In the genomic region with DNA sequence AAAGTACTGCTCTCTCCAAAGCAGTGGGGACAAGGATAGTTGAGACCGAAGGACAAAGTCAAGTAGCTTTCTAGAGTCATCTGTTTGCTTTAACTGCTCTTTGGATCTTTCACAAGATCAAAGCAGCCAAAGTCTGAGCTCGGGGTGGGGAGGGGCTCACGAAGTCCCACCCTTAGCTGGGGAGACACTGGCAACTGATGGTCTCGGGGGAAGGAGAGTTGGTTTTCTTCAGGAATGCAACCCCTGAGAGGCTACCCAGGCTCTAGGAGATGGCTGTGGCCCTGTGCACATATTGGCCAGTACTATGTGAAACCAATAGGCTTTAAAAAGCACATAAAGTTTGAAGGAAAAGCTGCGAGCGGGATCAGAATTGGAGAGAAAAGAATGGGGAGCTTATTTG, we compare ENCODE assay signal across 35 mouse cellular contexts.
"Had no signal": no experiment of that assay in that cellular context is flagged by ENCODE, and none has a peak within 500 bp of the region (broad histone marks: within the 10 kb centered on the region; RNA-seq: fewer than 3 reads in every experiment).

No protein-coding gene starts in this region.

- H3K27me3 ChIP-seq: heart, embryonic 12.5 days; heart, embryonic 13.5 days; heart, embryonic 15.5 days; hindbrain, embryonic 12.5 days; hindbrain, embryonic 13.5 days; hindbrain, embryonic 15.5 days; intestine, embryonic 15.5 days; kidney, embryonic 15.5 days had no signal

- H3K4me2 ChIP-seq: heart, embryonic 11.5 days; heart, embryonic 12.5 days; heart, embryonic 13.5 days; heart, embryonic 15.5 days; hindbrain, embryonic 12.5 days; hindbrain, embryonic 13.5 days; hindbrain, embryonic 14.5 days; hindbrain, embryonic 15.5 days; intestine, embryonic 15.5 days; kidney, embryonic 15.5 days had no signal

- DNase-seq: heart, postnatal 10 days; heart, postnatal 14 days; heart, postnatal 36 days; heart, postnatal 4 days; kidney, adult 11 months; kidney, adult 18-20 months; kidney, adult 2 months; kidney, adult 8-10 months; kidney, adult 9 months; kidney, postnatal 10 days; kidney, postnatal 14 days; kidney, postnatal 25 days; kidney, postnatal 36 days; kidney, postnatal 4 days; layer of hippocampus, adult 9-11 months; layer of hippocampus, postnatal 36 days had no signal

- H3K27ac ChIP-seq: heart, embryonic 10.5 days; heart, embryonic 13.5 days; heart, embryonic 15.5 days; hindbrain, embryonic 10.5 days; hindbrain, embryonic 12.5 days; hindbrain, embryonic 13.5 days; hindbrain, embryonic 14.5 days; hindbrain, embryonic 15.5 days; hindbrain, postnatal 0 days; intestine, embryonic 15.5 days; kidney, embryonic 15.5 days; kidney, postnatal 0 days; layer of hippocampus, adult 2 months had no signal

- ATAC-seq: hindbrain, embryonic 16.5 days; hindbrain, postnatal 0 days; inflammation-experienced regulatory T-cells, adult 6 months; intestine, embryonic 15.5 days; intestine, embryonic 16.5 days; intestine, postnatal 0 days had no signal

- H3K4me3 ChIP-seq: heart, embryonic 10.5 days; heart, embryonic 12.5 days; heart, embryonic 13.5 days; heart, embryonic 15.5 days; hindbrain, embryonic 10.5 days; hindbrain, embryonic 12.5 days; hindbrain, embryonic 13.5 days; hindbrain, embryonic 15.5 days; intestine, embryonic 15.5 days; kidney, embryonic 15.5 days; layer of hippocampus, adult 2 months had no signal

- H3K9me3 ChIP-seq: heart, embryonic 10.5 days; heart, embryonic 12.5 days; heart, embryonic 13.5 days; heart, embryonic 15.5 days; hindbrain, embryonic 10.5 days; hindbrain, embryonic 12.5 days; hindbrain, embryonic 13.5 days; hindbrain, embryonic 15.5 days; intestine, embryonic 15.5 days; kidney, embryonic 15.5 days had no signal

- H3K4me1 ChIP-seq: heart, embryonic 10.5 days; heart, embryonic 12.5 days; heart, embryonic 13.5 days; heart, embryonic 15.5 days; hindbrain, embryonic 10.5 days; intestine, embryonic 15.5 days; kidney, embryonic 15.5 days had no signal

- H3K36me3 ChIP-seq: heart, embryonic 10.5 days; heart, embryonic 12.5 days; heart, embryonic 13.5 days; heart, embryonic 15.5 days; hindbrain, embryonic 10.5 days; hindbrain, embryonic 12.5 days; hindbrain, embryonic 13.5 days; hindbrain, embryonic 15.5 days; intestine, embryonic 15.5 days; kidney, embryonic 15.5 days had no signal

- H3K9ac ChIP-seq: heart, embryonic 12.5 days; heart, embryonic 13.5 days; heart, embryonic 15.5 days; hindbrain, embryonic 12.5 days; hindbrain, embryonic 13.5 days; hindbrain, embryonic 14.5 days; hindbrain, embryonic 15.5 days; intestine, embryonic 15.5 days; kidney, embryonic 15.5 days had no signal
